Mouse (Mus musculus) heart, postnatal 0 days (tissue): ENCODE measurements around the gene Olfr578.

Experiments used
- CTCF ChIP-seq: IDR thresholded peaks from 2 replicates; pipeline ENCODE4 v1.5.1; 2016; ENCODE audit warnings: antibody characterized with exemption, control low read depth, low read depth
- EP300 ChIP-seq: IDR thresholded peaks from 2 replicates; pipeline ENCODE4 v1.6.1; 2016; ENCODE audit warnings: antibody characterized with exemption, low read depth

GRCm38 (mm10) chr7:102989224-102989623 is at the start of gene Olfr578:
- no peak for TF ChIP-seq CTCF
- TF ChIP-seq EP300 = no peak
